Mouse (Mus musculus): ENCODE data around the gene Ppp2r5e. TPM values are rescaled to one million over a fixed set of nuclear protein-coding genes. Genes with fewer than 3 reads are reported as not detected.

Ppp2r5e gene
- polyA plus RNA-seq (2014; fragmentation: Illumina TruSeq; extraction: RNeasy Lipid Tissue Mini Kit (QIAGEN cat#74804); ENCODE audit: low read depth, low replicate concordance) = 300 TPM

DNA sequence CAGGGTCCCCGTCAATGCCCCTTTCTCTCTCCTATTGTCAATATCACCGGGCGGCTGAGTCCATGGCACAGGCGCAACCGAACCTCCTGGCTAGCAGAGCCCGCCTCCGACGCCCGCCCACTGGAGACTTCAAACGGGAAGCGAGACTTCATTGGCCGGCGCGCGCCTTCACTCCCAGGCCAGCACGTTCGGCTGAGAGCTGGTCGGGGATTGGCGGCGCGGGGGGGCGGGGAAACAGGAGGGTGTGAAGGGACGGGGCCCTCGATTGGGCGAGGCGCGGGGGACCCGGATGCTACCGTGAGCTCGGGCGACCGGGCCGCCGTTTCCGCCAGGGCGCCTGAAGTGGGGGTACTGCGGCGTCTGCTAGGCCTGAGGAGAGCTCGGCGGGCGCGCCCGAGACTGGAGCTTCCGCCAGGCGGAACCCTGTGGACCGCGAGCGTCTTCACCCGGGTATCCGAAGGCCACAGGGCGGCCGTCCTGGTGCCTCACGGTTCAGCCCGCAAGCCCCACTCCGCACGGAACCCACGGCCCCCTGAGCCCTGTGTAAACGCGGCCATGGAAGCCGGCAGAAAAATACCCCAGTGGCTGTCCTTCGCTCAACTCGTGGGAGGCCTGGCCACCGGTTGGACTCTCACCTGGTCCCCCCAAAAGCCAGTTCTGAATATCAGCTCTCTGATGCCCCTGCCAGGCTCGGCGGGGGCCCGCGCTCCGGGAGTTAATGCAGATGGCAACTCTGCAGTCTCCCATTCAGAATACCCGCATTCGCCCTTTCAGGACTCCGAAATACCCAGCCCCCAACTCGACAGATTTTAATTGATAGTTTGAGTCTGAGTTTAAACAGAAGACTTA, at the start of gene Ppp2r5e:
Gene Ppp2r5e (minus strand): TSS at position 92 of the 849 bp plus-strand sequence.

DNA sequence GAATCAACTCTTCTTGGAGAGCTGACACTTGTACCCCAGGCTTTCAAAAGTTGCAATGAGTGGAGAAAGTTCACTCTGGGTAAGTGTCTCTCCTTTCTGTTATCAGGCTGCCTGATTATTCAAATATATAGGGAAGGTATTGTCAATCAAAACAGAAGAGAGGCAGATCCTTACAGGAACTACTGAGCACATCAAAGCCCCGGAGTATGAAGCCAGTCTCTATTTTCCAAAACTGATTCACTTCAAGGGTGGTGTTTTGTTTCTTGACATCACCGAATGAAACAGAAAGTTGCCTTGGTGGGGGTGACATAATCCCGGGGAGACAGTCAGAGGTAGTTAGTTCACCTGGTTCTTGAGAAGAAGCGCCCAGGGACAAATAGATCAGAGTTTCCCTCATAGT, 179.4 kb downstream of the Ppp2r5e start, which contains the start of gene Gphb5:
Gene Gphb5 (minus strand): TSS at position 101 of the 400 bp plus-strand sequence.

Other genes with a start within 250 kb of the Ppp2r5e start
- gene Gphb5, start 179.5 kb downstream of the Ppp2r5e start, polyA plus RNA-seq (2014; fragmentation: Illumina TruSeq; extraction: RNeasy Lipid Tissue Mini Kit (QIAGEN cat#74804); ENCODE audit: low read depth, low replicate concordance) = not detected
- 1.7 TPM for gene Wdr89, start 73.3 kb upstream of the Ppp2r5e start, polyA plus RNA-seq (2014; fragmentation: Illumina TruSeq; extraction: RNeasy Lipid Tissue Mini Kit (QIAGEN cat#74804); ENCODE audit: low read depth, low replicate concordance)
- gene Sgpp1, start 139.5 kb upstream of the Ppp2r5e start, polyA plus RNA-seq (2014; fragmentation: Illumina TruSeq; extraction: RNeasy Lipid Tissue Mini Kit (QIAGEN cat#74804); ENCODE audit: low read depth, low replicate concordance) = 64.2 TPM
- 32.2 TPM for gene Syne2, start 221.9 kb upstream of the Ppp2r5e start, polyA plus RNA-seq (2014; fragmentation: Illumina TruSeq; extraction: RNeasy Lipid Tissue Mini Kit (QIAGEN cat#74804); ENCODE audit: low read depth, low replicate concordance)

Data from testis, adult 10 weeks (tissue).